Mouse (Mus musculus) E14TG2a.4 (cell line): Measurements from ENCODE around the gene Methig1.

Source experiments
- H3K27me3 ChIP-seq: 2 replicates; pipeline ENCODE4 v1.6.1; 2014; ENCODE audit warnings: low read length, control low read depth; ENCODE audit not compliant: insufficient read depth
- H3K36me3 ChIP-seq: 2 replicates; pipeline ENCODE4 v1.6.1; 2014; ENCODE audit warnings: low read length, control low read depth; ENCODE audit not compliant: insufficient read depth
- H3K4me1 ChIP-seq: replicated peaks from 2 replicates; pipeline ENCODE4 v1.6.1; 2014; ENCODE audit warnings: low read depth, low read length, control low read depth
- H3K4me3 ChIP-seq: replicated peaks from 2 replicates; pipeline ENCODE4 v1.5.1; 2014; ENCODE audit warnings: mild to moderate bottlenecking, low read length
- H3K9me3 ChIP-seq: 2 replicates; pipeline ENCODE4 v1.6.1; 2014; ENCODE audit warnings: low read length, control low read depth
- CTCF ChIP-seq: conservative IDR thresholded peaks from 2 replicates; pipeline ENCODE4 v1.5.1; 2014; ENCODE audit warnings: low read length
- NANOG ChIP-seq: IDR thresholded peaks from 2 replicates; pipeline ENCODE4 v1.6.1; 2014; ENCODE audit warnings: borderline replicate concordance, low read length, mixed read lengths
- POU5F1 ChIP-seq: IDR thresholded peaks from 2 replicates; pipeline ENCODE4 v1.6.1; 2014; ENCODE audit warnings: low read length, borderline replicate concordance

Methig1 gene

DNA sequence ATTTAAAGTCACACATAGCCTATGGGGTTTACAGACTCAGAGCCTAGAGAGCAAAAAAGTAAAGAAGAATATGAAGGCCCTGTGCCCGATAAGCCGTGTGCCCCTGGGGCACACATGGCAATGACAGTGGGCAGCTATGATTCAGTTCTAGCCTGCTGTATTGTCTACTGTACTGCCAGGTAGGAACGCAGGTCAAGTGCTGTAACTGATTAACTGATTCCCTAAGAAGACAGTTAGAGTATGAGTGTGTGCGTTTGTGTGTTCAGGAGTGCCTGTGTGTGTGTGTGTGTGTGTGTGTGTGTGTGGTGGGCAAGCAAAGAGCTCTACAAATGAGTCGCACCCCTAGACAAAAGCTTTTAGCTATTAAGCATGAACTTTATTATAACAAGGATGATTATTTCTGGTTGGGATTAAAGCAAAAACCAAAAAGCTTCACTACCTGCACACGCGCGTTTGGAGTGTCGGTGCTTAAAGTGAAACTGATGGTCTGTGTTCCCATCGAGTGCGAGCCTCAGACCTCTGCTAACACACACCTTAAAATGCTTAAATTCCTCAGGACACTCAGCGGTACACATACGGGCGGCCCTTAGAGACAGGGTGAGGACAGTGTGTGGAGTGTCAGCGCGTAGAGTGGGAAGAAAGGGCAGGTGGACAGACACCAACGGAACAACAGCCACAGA lies 34.7 kb downstream of the Methig1 start:
- no peaks in the 10 kb centered on the region for H3K27me3 ChIP-seq
- TF ChIP-seq NANOG = no peak
- TF ChIP-seq POU5F1 = no peak
- TF ChIP-seq CTCF = no peak
- H3K36me3 ChIP-seq = no peaks in the 10 kb centered on the region
- H3K4me3 ChIP-seq = no peak overlapping the region
- H3K4me1 ChIP-seq = peaks cover 12% of the 10 kb centered on the region
- no peaks in the 10 kb centered on the region for H3K9me3 ChIP-seq

- H3K36me3 ChIP-seq = peaks cover 5% of the 10 kb centered on the region; the same call in 1 of the 2 replicates
- TF ChIP-seq POU5F1 (no peak), CTCF (no peak)
- no peaks in the 10 kb centered on the region for H3K27me3 ChIP-seq
- H3K4me1 ChIP-seq = peaks cover 18% of the 10 kb centered on the region
- no peaks in the 10 kb centered on the region for H3K9me3 ChIP-seq
- no peak overlapping the region for H3K4me3 ChIP-seq
Measured at GRCm38 (mm10) chr15:100388224-100388835, 35.4 kb downstream of the Methig1 start.

DNA sequence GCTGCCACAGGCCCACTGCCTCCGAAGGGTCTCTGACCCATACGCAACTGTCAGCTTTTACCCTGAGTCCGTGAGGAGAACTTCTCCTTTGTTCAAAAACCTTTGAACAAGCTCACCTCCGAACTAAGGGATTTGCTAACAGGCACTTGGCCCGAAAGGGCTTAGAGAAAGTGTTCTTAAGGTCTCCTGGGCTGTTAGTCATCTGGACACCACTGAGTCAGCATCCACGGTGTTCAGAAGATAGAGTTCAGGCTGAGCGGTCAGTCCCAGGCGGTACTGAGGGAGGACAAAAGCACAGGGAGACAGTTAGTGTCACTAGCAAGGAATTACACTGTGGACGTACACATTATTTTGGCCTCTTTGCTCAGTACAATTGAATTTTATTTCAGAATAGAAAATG lies 35.9 kb downstream of the Methig1 start:
- TF ChIP-seq CTCF = no peak
- no peak for TF ChIP-seq POU5F1
- no peak for TF ChIP-seq NANOG
- Histone ChIP-seq H3K4me1 (peaks cover 24% of the 10 kb centered on the region), H3K9me3 (no peaks in the 10 kb centered on the region), H3K4me3 (no peak overlapping the region), H3K36me3 (peaks cover 10% of the 10 kb centered on the region), H3K27me3 (no peaks in the 10 kb centered on the region)

- Histone ChIP-seq H3K4me1 (peaks cover 29% of the 10 kb centered on the region), H3K27me3 (no peaks in the 10 kb centered on the region), H3K4me3 (no peak overlapping the region), H3K9me3 (peaks cover 4% of the 10 kb centered on the region), H3K36me3 (peaks cover 29% of the 10 kb centered on the region)
- no peak for TF ChIP-seq NANOG
- no peak for TF ChIP-seq CTCF
- TF ChIP-seq POU5F1 = no peak
Measured at GRCm38 (mm10) chr15:100391066-100391465, 38.1 kb downstream of the Methig1 start.

GRCm38 (mm10) chr15:100391599-100391998 lies 38.6 kb downstream of the Methig1 start:
- TF ChIP-seq NANOG (no peak), CTCF (no peak), POU5F1 (no peak)
- Histone ChIP-seq H3K36me3 (peaks cover 34% of the 10 kb centered on the region), H3K27me3 (no peaks in the 10 kb centered on the region), H3K9me3 (peaks cover 7% of the 10 kb centered on the region), H3K4me1 (peaks cover 29% of the 10 kb centered on the region), H3K4me3 (no peak overlapping the region)

DNA sequence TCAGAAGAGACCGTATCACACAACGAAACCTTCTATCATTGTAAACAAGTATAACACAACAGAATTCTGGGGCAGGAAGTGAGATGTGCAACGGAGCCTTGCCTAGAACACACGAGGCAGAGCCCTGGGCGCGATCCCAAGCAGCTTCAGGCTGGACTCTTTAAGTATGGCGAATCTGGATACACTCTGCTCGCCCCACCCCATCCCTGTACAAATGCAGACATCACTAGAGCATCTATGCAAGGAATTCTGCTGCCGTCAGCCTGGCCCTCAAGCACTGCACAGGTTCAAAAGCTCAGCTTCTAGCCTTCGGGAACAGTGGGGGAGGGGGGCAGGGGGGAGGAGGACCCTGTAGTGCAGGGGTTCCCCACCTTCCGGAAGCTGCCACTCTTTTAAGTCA lies 40.1 kb downstream of the Methig1 start:
- Histone ChIP-seq H3K4me3 (no peak overlapping the region), H3K27me3 (no peaks in the 10 kb centered on the region), H3K36me3 (peaks cover 48% of the 10 kb centered on the region), H3K4me1 (peaks cover 29% of the 10 kb centered on the region), H3K9me3 (peaks cover 12% of the 10 kb centered on the region)
- TF ChIP-seq POU5F1 = no peak
- TF ChIP-seq CTCF = no peak
- TF ChIP-seq NANOG = no peak

- peaks cover 29% of the 10 kb centered on the region for H3K4me1 ChIP-seq
- TF ChIP-seq POU5F1 (no peak), NANOG (no peak), CTCF (no peak)
- H3K36me3 ChIP-seq = peaks cover 74% of the 10 kb centered on the region
- H3K4me3 ChIP-seq = no peak overlapping the region
- no peaks in the 10 kb centered on the region for H3K27me3 ChIP-seq
- H3K9me3 ChIP-seq = peaks cover 12% of the 10 kb centered on the region
Measured at GRCm38 (mm10) chr15:100395561-100395960, 42.6 kb downstream of the Methig1 start.

- no peaks in the 10 kb centered on the region for H3K27me3 ChIP-seq
- peaks cover 100% of the 10 kb centered on the region for H3K36me3 ChIP-seq
- H3K9me3 ChIP-seq = peaks cover 11% of the 10 kb centered on the region
- no peak overlapping the region for H3K4me3 ChIP-seq
- no peak for TF ChIP-seq POU5F1
- TF ChIP-seq NANOG = no peak
- TF ChIP-seq CTCF = no peak
- H3K4me1 ChIP-seq = peaks cover 18% of the 10 kb centered on the region
Measured at GRCm38 (mm10) chr15:100400592-100401250, 47.8 kb downstream of the Methig1 start.
